Mouse (Mus musculus) gastrocnemius, adult 8-10 months (tissue): ENCODE results near the gene Gfy. TPM values are rescaled to one million over a fixed set of nuclear protein-coding genes. Genes with fewer than 3 reads are reported as not detected.

ENCODE experiments used
- DNase-seq, 2 experiments: peaks; one replicate each; pipeline ENCODE4 v3.0.0; 2022; ENCODE audit warnings: low spot score in 2 of 2
- microRNA-seq: library from miRNA; unstranded; fragments of <30 nt; microRNA quantifications from one replicate; pipeline ENCODE4 v1.2.0, GENCODE M21; 2022
- total RNA-seq, 4 experiments: library from RNA; stranded (reverse); gene quantifications; 2 replicates each; pipeline ENCODE4 v1.2.4; 2022

Gfy gene
- total RNA-seq, 4 experiments from 2014 or later, result not detected

GRCm38 (mm10) chr7:45128624-45129246 lies 50.6 kb downstream of the Gfy start, which contains the start of gene Rpl13a:
TSS of gene Rpl13a (minus strand) at chr7:45128761.
- DNase-seq, result peak; percentile 98 to 99

GRCm38 (mm10) chr7:45127700-45128224 lies 51.6 kb downstream of the Gfy start:
- no peak for DNase-seq

GRCm38 (mm10) chr7:45126844-45127699 lies 52.3 kb downstream of the Gfy start:
- no peak for DNase-seq

Small RNA genes lying within 50 kb of the gene (microRNA-seq; reads per million reads assigned to microRNA genes)
- gene Mir5121 (5.0 reads per million), gene Mir7055 (not detected)

Other genes with a start within 250 kb of the Gfy start
- gene Tsks, start 236.4 kb downstream of the Gfy start, total RNA-seq, result not detected
- gene Cpt1c, start 204.7 kb downstream of the Gfy start, total RNA-seq, result 1 to 10 TPM in 1 of 4 experiments, under 1 TPM in 3; 0.61 to 1.3 (median 0.71) TPM
- 100 to 1,000 TPM; 144 to 162 (median 152) TPM for gene Prmt1, start 193.0 kb downstream of the Gfy start, total RNA-seq
- 10 to 100 TPM; 13.5 to 22.2 (median 17.9) TPM for gene Irf3, start 181.9 kb downstream of the Gfy start, total RNA-seq
- 10 to 100 TPM in 1 of 4 experiments, 1 to 10 TPM in 3; 8.2 to 13.0 (median 9.4) TPM for gene Bcl2l12, start 180.9 kb downstream of the Gfy start, total RNA-seq
- gene Scaf1, start 163.2 kb downstream of the Gfy start, total RNA-seq, result 10 to 100 TPM; 43.2 to 50.7 (median 48.4) TPM
- 10 to 100 TPM; 20.1 to 25.7 (median 21.3) TPM for gene Rras, start 161.6 kb downstream of the Gfy start, total RNA-seq
- 10 to 100 TPM; 15.3 to 17.5 (median 15.9) TPM for gene Prr12, start 126.7 kb downstream of the Gfy start, total RNA-seq
- 10 to 100 TPM; 24.5 to 31.0 (median 28.2) TPM for gene Nosip, start 117.1 kb downstream of the Gfy start, total RNA-seq
- 10 to 100 TPM in 2 of 4 experiments, 1 to 10 TPM in 2; 7.2 to 13.3 (median 10.6) TPM for gene Prrg2, start 116.9 kb downstream of the Gfy start, total RNA-seq
- gene Rcn3, start 87.3 kb downstream of the Gfy start, total RNA-seq, result 10 to 100 TPM in 1 of 4 experiments, 1 to 10 TPM in 3; 4.1 to 10.2 (median 7.5) TPM
- gene Fcgrt, start 75.7 kb downstream of the Gfy start, total RNA-seq, result 10 to 100 TPM; 23.8 to 37.0 (median 30.0) TPM
- 100 to 1,000 TPM; 471 to 554 (median 519) TPM for gene Rps11, start 55.1 kb downstream of the Gfy start, total RNA-seq
- gene Rpl13a, start 50.8 kb downstream of the Gfy start, total RNA-seq, result 100 to 1,000 TPM; 647 to 843 (median 690) TPM
- not detected for gene Gm45713, start 43.3 kb downstream of the Gfy start, total RNA-seq
- 1 to 10 TPM in 3 of 4 experiments, under 1 TPM in 1; 0.94 to 2.7 (median 2.3) TPM for gene Flt3l, start 43.1 kb downstream of the Gfy start, total RNA-seq
- 10 to 100 TPM; 34.6 to 42.1 (median 38.3) TPM for gene Pih1d1, start 25.3 kb downstream of the Gfy start, total RNA-seq
- gene Aldh16a1, start 25.0 kb downstream of the Gfy start, total RNA-seq, result 10 to 100 TPM; 10.4 to 16.9 (median 13.7) TPM
- under 1 TPM; 0.21 to 0.39 (median 0.31) TPM for gene Slc17a7, start 15.6 kb downstream of the Gfy start, total RNA-seq
- not detected for gene Pth2, start 1.4 kb upstream of the Gfy start, total RNA-seq
- under 1 TPM in 1 of 4 experiments, not detected in 3; 0.25 TPM for gene Ccdc155, start 25.3 kb upstream of the Gfy start, total RNA-seq
- not detected for gene Dkkl1, start 32.6 kb upstream of the Gfy start, total RNA-seq
- 1 to 10 TPM in 3 of 4 experiments, under 1 TPM in 1; 0.77 to 3.1 (median 1.7) TPM for gene Tead2, start 36.2 kb upstream of the Gfy start, total RNA-seq
- 1 to 10 TPM in 3 of 4 experiments, under 1 TPM in 1; 0.15 to 2.0 (median 1.2) TPM for gene Cd37, start 59.5 kb upstream of the Gfy start, total RNA-seq
- gene Slc6a16, start 61.5 kb upstream of the Gfy start, total RNA-seq, result not detected
- gene Slc6a21, start 97.9 kb upstream of the Gfy start, total RNA-seq, result not detected
- 10 to 100 TPM; 30.7 to 35.6 (median 32.0) TPM for gene Trpm4, start 154.2 kb upstream of the Gfy start, total RNA-seq
- 100 to 1,000 TPM; 700 to 858 (median 833) TPM for gene Hrc, start 155.7 kb upstream of the Gfy start, total RNA-seq
- under 1 TPM in 3 of 4 experiments, not detected in 1; 0.07 to 0.24 (median 0.09) TPM for gene Ppfia3, start 187.4 kb upstream of the Gfy start, total RNA-seq
- not detected for gene Lin7b, start 191.0 kb upstream of the Gfy start, total RNA-seq
- 10 to 100 TPM; 45.4 to 74.5 (median 59.9) TPM for gene Snrnp70, start 216.2 kb upstream of the Gfy start, total RNA-seq
- 10 to 100 TPM; 78.8 to 94.6 (median 88.3) TPM for gene Kcna7, start 226.1 kb upstream of the Gfy start, total RNA-seq
- gene Ntf5, start 234.1 kb upstream of the Gfy start, total RNA-seq, result 1 to 10 TPM; 3.7 to 4.9 (median 4.3) TPM
- under 1 TPM in 2 of 4 experiments, not detected in 2; 0.46 to 0.61 TPM for gene Lhb, start 241.3 kb upstream of the Gfy start, total RNA-seq